Mouse (Mus musculus): ENCODE measurements around the gene Gnas.
"Not testable (repeated sequence)": the region's sequence is repeated elsewhere in the genome, so short reads cannot be mapped to it uniquely, and the experiment has no call there.

The Gnas gene

GRCm38 (mm10) chr2:174328926-174329662, 45.0 kb downstream of the Gnas start:
- peak; percentile 44 for DNase-seq (ENCODE audit: low spot score)

GRCm38 (mm10) chr2:174329663-174330615, 45.8 kb downstream of the Gnas start:
- peak; percentile 44 for DNase-seq (ENCODE audit: low spot score)

GRCm38 (mm10) chr2:174330616-174331191, 46.6 kb downstream of the Gnas start:
- DNase-seq (ENCODE audit: low spot score) = peak; percentile 37

GRCm38 (mm10) chr2:174331282-174332030, 47.3 kb downstream of the Gnas start:
- DNase-seq (ENCODE audit: low spot score) = peak; percentile 45

- DNase-seq (ENCODE audit: low spot score) = no peak
Observed at GRCm38 (mm10) chr2:174333239-174333890, 49.2 kb downstream of the Gnas start.

- no peak for DNase-seq (ENCODE audit: low spot score)
Observed at GRCm38 (mm10) chr2:174334415-174334814, 50.3 kb downstream of the Gnas start.

GRCm38 (mm10) chr2:174337275-174337674, 53.2 kb downstream of the Gnas start:
- DNase-seq (ENCODE audit: low spot score) = no peak

GRCm38 (mm10) chr2:174339701-174340100, 55.6 kb downstream of the Gnas start:
- no peak for DNase-seq (ENCODE audit: low spot score)

GRCm38 (mm10) chr2:174340229-174340892, 56.2 kb downstream of the Gnas start:
- no peak for DNase-seq (ENCODE audit: low spot score)

GRCm38 (mm10) chr2:174340893-174341580, 56.9 kb downstream of the Gnas start:
- no peak for DNase-seq (ENCODE audit: low spot score)

GRCm38 (mm10) chr2:174342793-174343400, 58.8 kb downstream of the Gnas start:
- no peak for DNase-seq (ENCODE audit: low spot score)

GRCm38 (mm10) chr2:174343566-174343965, 59.4 kb downstream of the Gnas start:
- DNase-seq (ENCODE audit: low spot score) = no peak

- DNase-seq (ENCODE audit: low spot score) = peak; percentile 23
Observed at GRCm38 (mm10) chr2:174344003-174344655, 60.0 kb downstream of the Gnas start.

GRCm38 (mm10) chr2:174344996-174345395, 60.9 kb downstream of the Gnas start:
- no peak for DNase-seq (ENCODE audit: low spot score)

- DNase-seq (ENCODE audit: low spot score) = no peak
Observed at GRCm38 (mm10) chr2:174346612-174346998, 62.5 kb downstream of the Gnas start, which contains the start of gene Gm20721. Gm20721 (minus strand) TSS chr2:174346712.

- not testable (repeated sequence) for DNase-seq (ENCODE audit: low spot score)
Observed at GRCm38 (mm10) chr2:174346999-174347668, 63.0 kb downstream of the Gnas start.

GRCm38 (mm10) chr2:174358516-174358915, 74.4 kb downstream of the Gnas start:
- no peak for DNase-seq (ENCODE audit: low spot score)

GRCm38 (mm10) chr2:174359656-174360055, 75.5 kb downstream of the Gnas start:
- DNase-seq (ENCODE audit: low spot score) = no peak

All from c-Kit-positive CD71-positive TER-119-positive erythroid progenitor cells, embryonic 14.5 days (primary cell).